Mouse (Mus musculus) kidney, adult 8-10 months (tissue): ENCODE data around the gene Zfp710.

Source experiments
- DNase-seq, 2 experiments: peaks; one replicate each; pipeline ENCODE4 v3.0.0; 2022

Zfp710 gene

GRCm38 (mm10) chr7:80081586-80082554, 57.3 kb downstream of the Zfp710 start:
- DNase-seq, result no peak

- peak; percentile 51 to 74 for DNase-seq
These were observed 59.9 kb downstream of the Zfp710 start for GRCm38 (mm10) chr7:80084484-80084931.

GRCm38 (mm10) chr7:80085970-80086715, 61.5 kb downstream of the Zfp710 start:
- peak; percentile 68 to 73 for DNase-seq

GRCm38 (mm10) chr7:80088191-80088590, 63.6 kb downstream of the Zfp710 start:
- DNase-seq, result no peak

GRCm38 (mm10) chr7:80090191-80091003, 65.8 kb downstream of the Zfp710 start:
- no peak for DNase-seq

GRCm38 (mm10) chr7:80091004-80091865, 66.6 kb downstream of the Zfp710 start:
- no peak for DNase-seq

- no peak for DNase-seq
These were observed 67.2 kb downstream of the Zfp710 start for GRCm38 (mm10) chr7:80091866-80092210.

GRCm38 (mm10) chr7:80092351-80093046, 67.9 kb downstream of the Zfp710 start:
- no peak for DNase-seq

- DNase-seq, result no peak
These were observed 69.9 kb downstream of the Zfp710 start for GRCm38 (mm10) chr7:80094481-80094880.

GRCm38 (mm10) chr7:80095598-80096309, 71.1 kb downstream of the Zfp710 start:
- no peak for DNase-seq

- DNase-seq, result no peak
These were observed 73.9 kb downstream of the Zfp710 start for GRCm38 (mm10) chr7:80098389-80098976.

GRCm38 (mm10) chr7:80103335-80103734, 78.7 kb downstream of the Zfp710 start:
- DNase-seq, result no peak

- DNase-seq, result no peak
These were observed 81.2 kb downstream of the Zfp710 start for GRCm38 (mm10) chr7:80105637-80106390.

- no peak for DNase-seq
These were observed 81.8 kb downstream of the Zfp710 start for GRCm38 (mm10) chr7:80106441-80106840.

- DNase-seq, result no peak
These were observed 86.7 kb downstream of the Zfp710 start for GRCm38 (mm10) chr7:80111066-80112045.

- peak; percentile 91 to 94 for DNase-seq
These were observed 89.4 kb downstream of the Zfp710 start for GRCm38 (mm10) chr7:80113989-80114388.

- peak; percentile 64 to 75 for DNase-seq
These were observed 90.0 kb downstream of the Zfp710 start for GRCm38 (mm10) chr7:80114451-80115223.
